Mouse (Mus musculus): Measurements from ENCODE around the gene Plxna3.

Plxna3 gene

DNA sequence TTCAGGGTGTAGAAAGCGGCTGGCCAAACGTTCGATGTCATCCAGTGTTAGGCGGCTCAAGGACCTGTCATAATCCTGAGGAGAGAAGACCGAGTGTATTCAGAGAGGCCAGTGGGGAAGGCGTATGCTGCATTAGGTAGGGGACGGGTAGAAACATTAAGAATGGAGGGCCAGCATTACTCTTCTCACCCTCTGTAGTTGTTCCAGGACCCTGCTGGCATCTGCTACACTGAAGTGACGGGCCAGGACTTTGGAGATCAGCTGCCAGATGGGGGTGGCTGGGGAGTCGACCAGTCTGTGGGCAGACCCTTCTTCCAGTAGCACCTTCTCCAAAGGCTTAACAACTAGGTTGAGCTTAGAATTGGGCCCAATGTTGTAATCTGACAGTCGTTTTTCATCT lies 38.6 kb downstream of the Plxna3 start:
- no peak for DNase-seq (ENCODE audit: low read depth, low spot score)

GRCm38 (mm10) chrX:74368209-74368909 lies 39.5 kb downstream of the Plxna3 start:
- no peak for DNase-seq (ENCODE audit: low read depth, low spot score)

DNA sequence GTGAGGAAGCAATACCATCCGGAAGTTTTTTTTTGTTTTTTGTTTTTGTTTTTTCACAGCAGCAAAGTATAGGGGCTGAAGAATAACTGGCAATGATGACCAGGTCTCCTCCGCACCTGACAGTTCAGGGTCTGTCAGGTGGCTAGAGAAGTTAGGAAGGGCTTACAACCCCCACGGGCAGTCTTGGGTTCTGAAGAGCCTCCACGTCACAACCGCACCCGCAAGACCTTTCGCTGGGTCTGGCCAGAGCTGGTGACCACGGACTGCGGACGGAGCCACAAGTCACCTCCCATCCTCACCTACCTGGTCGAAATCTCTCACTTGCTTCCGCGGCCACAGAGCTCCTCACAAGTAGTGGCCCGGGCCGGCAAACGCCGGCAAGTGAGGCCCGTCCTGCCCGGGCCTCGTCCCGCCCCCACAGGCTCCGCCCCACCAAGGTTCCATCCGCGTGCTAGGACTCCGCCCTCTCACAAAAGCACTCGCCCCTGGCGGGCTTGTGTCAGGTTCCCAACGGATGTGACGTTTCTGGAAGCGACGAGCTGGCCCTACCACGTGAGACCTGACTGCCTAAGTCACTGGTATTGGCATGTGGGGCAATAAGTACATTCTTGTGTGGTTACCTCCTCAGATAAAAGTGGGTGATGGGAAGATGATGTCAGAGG lies 44.2 kb downstream of the Plxna3 start, which contains the start of the genes Ubl4a and Slc10a3:
TSS of gene Ubl4a (minus strand) at position 331 of the 662 bp plus-strand sequence.
TSS of gene Slc10a3 (minus strand) at position 462 of the 662 bp plus-strand sequence.
- peak; percentile 68 for DNase-seq (ENCODE audit: low read depth, low spot score)

- DNase-seq (ENCODE audit: low read depth, low spot score), result no peak
Measured at GRCm38 (mm10) chrX:74384451-74384850, 55.6 kb downstream of the Plxna3 start.

DNA sequence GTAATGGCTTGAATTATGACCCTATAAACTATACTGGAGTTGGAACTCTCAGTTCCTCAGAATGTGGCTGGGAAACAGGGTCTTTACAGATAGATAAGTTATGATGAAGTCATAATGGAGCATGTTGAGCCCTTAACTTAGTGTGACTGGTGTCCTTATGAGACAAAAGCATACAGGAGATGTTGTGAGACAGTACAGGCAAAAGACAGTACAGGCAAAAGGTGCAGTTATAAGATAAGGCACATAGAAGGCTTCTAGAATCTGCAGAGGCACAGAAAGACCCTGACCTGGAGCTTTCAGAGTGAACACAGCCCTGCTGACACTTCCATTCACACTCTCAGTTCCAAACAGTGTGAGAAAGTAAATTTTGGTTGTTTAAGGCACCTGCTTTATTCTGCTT lies 59.3 kb downstream of the Plxna3 start:
- DNase-seq (ENCODE audit: low read depth, low spot score), result no peak

- DNase-seq (ENCODE audit: low read depth, low spot score), result peak; percentile 70
Measured at GRCm38 (mm10) chrX:74392535-74393443, 63.9 kb downstream of the Plxna3 start, which contains the start of the genes Fam3a and Ikbkg. Gene Fam3a, minus strand, starts transcription at chrX:74393272. Gene Ikbkg, plus strand, starts transcription at chrX:74393290.
